Mouse (Mus musculus): ENCODE data around the gene Ryr2.

The Ryr2 gene

DNA sequence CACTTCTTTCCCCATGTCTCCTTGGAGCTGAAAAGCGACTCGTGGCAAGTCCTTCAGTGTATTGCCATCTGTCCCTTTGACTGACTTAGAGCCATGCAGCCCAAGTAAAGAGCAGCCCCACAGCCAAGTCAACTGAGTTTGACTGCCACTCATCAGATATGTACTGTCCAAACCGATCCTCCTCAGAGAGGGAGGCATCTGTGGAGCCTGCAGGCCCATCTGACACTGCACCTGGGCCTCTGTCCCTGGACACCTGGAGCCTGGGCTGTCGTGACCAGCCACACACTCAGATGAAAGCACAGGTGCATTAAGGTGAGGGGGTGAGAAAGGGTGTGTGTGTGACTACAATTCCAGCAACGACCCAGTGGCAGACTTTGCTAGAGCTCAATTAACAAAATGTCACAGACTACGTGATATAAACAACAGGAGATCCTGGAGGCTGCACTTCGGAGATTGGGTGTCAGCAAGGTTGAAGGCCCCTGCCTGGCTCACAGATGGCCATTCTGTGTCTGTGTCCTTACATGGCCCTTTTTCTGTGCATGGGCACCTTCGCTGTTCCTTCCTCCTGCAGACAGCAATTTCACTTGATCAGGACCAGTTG lies 63.8 kb downstream of the Ryr2 start:
- in situ Hi-C loops (cut with MboI; ENCODE audit: unreplicated experiment in 2 of 2) = loop anchor here in 1 of 2 experiments (25.0 kb wide), 1 partner anchor 1981 kb away; no protein-coding TSS in a partner anchor

DNA sequence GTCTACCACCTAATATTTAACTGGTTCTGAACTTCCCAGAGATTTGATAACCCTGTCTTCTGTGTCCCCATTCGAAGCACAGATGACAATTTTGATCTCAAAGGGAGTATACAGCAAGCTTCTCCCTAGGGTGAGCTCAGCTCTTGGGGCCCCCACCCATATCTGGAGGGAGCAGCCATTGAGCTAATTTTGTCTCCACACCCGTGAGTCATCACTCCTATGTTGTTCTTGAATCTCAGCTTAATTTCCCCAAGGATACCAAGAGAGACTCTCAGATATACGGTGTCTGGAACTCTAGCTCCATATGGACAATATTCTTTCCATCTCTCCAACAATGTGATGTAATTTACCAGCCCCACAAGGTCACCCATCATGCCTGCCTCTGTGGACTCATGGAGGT lies 66.8 kb downstream of the Ryr2 start:
- in situ Hi-C loops (cut with MboI; ENCODE audit: unreplicated experiment in 2 of 2) = loop anchor here in 1 of 2 experiments (25.0 kb wide), 1 partner anchor 1978 kb away; no protein-coding TSS in a partner anchor

DNA sequence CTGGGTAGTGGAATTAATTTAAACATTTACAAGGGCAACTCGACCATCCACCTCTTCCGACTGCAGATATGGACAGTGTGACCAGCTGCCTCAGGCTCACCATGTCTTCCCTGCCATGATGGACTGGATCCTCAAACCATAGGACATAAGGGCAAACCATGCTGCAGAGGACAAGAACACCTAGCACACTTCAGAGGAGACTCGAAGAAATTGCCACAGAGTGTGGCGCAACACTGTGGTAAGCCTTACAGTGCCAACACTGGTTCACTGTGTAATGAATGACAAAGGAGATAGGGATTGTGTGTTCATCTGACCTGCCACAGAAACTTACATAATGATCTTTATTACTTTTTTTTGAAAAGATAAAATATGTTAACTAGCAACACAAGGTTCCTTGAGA lies 68.1 kb downstream of the Ryr2 start:
- in situ Hi-C loops (cut with MboI; ENCODE audit: unreplicated experiment in 2 of 2) = loop anchor here in 1 of 2 experiments (25.0 kb wide), 1 partner anchor 1976 kb away; no protein-coding TSS in a partner anchor

DNA sequence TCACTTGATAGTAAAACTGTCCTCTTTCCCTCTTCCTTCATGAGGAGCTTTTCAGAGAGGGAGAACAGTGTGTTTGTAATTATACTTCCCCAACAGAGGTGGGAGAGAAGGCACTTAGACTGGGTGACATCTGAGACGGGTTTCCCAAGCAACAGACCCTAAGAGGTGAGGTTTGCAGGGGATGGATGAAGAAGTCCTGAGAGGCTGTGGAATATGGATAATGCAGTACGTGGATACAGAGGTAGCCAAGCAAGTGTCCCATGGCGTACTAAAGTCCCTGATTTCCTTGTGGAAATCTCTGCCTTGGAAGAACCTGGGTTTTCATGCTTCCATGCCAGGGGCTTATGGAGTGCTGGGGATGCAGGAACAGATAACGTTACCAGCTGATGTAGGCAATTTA lies 69.5 kb downstream of the Ryr2 start:
- in situ Hi-C loops (cut with MboI; ENCODE audit: unreplicated experiment in 2 of 2) = loop anchor here in 1 of 2 experiments (25.0 kb wide), 1 partner anchor 1975 kb away; no protein-coding TSS in a partner anchor

DNA sequence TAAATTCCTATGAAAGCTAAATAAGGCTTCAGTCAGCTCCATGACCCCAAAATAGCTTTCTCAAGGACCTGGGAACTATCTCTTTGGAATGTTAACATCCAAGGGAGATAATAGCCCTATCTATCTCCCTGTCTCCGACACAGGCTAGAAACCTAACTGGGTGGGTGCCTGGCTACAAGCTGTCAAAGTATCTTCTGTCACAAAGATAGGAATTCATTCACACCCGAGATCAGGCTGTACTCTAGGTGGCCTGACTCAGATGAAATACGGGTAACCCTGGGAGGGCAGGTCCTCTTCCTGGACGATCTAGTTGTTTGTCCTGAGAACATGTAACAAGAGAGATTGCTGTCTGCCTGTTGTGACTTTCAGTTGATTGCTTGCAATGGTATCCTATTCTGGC lies 69.9 kb downstream of the Ryr2 start:
- in situ Hi-C loops (cut with MboI; ENCODE audit: unreplicated experiment in 2 of 2) = loop anchor here in 1 of 2 experiments (25.0 kb wide), 1 partner anchor 1975 kb away; no protein-coding TSS in a partner anchor

DNA sequence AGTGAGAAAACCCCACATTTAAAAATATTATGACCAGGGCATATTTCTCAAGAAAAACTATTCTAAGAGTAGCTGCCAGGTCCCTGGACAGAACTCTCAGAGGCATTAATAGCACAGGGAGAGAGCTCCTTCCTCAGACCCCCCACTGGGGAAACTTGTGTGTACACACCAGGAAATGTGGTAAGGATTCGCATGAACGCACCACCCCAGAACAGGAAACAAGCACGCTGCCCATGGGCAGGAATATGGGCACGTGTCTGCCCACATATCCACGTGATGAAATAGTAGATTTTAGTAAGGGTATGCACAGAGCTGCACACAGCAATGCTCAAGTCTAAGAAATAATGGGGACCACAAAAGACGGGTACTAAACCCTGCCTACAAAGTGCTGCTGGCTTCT lies 72.8 kb downstream of the Ryr2 start:
- in situ Hi-C loops (cut with MboI; ENCODE audit: unreplicated experiment in 2 of 2) = loop anchor here in 1 of 2 experiments (25.0 kb wide), 1 partner anchor 1972 kb away; no protein-coding TSS in a partner anchor

DNA sequence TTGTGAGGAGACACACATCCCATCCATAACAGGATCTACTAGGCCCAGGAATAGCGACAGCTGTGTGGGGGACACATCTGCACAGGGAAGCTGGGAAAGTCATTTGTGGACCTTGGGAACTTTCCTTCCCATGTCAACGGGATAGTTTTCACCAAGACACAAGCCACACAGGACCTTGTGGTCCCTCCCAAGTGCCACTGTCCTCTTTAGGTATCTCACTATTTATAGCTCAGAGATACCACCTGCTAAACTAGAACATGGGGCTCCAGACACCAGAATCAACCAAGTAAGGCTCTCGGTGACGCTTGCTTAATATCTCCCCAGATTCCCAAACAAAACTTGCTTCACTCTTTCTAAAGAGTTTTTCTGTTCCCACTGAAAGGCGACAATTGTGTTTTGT lies 73.5 kb downstream of the Ryr2 start:
- in situ Hi-C loops (cut with MboI; ENCODE audit: unreplicated experiment in 2 of 2) = loop anchor here in 1 of 2 experiments (25.0 kb wide), 1 partner anchor 1971 kb away; no protein-coding TSS in a partner anchor

DNA sequence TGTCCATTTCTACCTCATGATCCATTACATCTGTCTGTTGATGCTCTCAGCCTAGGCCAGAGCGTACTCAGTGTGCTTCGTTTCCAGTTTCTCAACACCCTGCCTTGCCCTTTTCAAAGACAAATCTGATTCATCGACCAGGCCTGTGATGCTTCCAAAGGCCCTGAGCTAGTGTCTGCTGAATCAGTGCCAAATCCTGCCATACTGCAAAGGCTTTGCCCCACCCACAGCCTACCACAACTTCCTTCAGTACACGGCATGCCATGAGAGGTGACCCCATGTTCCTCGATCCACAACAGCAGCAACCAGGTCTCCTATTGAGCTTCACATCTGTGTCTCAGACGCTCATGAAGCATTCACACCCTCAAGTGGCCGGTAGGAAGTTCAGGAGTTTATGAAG lies 76.9 kb downstream of the Ryr2 start:
- in situ Hi-C loops (cut with MboI; ENCODE audit: unreplicated experiment in 2 of 2) = loop anchor here in 1 of 2 experiments (25.0 kb wide), 1 partner anchor 1968 kb away; no protein-coding TSS in a partner anchor

DNA sequence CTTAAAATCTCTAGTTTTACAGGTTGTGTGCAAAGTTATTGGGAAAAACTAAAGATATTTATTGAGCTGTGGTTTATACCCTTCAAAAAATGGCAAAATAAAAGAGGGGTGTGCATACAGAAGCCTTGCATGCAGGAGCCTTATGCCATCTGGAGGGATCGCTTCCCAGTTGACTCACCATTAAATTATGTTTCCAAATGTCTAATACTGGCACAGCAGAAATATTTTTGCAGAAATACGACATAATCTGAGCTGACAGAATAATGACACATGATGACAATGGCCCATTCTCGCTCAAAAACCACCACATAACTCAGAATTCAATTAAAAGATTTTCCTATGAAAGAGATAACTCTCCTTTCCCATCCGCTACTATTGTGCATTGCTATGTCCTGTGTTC lies 77.4 kb downstream of the Ryr2 start:
- in situ Hi-C loops (cut with MboI; ENCODE audit: unreplicated experiment in 2 of 2) = loop anchor here in 1 of 2 experiments (25.0 kb wide), 1 partner anchor 1967 kb away; no protein-coding TSS in a partner anchor

DNA sequence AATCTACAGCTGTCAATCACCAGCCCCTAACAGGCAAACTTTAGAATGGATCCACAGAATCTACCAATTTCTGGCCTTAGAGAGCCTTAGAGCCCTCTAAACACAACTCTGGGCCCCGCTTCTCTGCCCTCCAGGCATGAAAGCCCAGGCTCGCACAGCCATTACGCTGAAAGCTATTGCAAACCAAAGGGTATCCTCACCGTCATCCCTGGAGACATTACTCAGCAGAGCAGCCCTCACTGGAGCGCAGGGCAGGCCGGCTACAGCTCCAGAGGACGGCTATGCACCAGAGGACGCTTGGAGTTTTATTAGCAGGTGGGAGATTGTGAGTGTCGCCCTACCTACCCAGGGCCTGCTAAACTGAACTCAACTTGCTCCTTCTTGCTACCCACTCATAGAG lies 88.7 kb downstream of the Ryr2 start:
- in situ Hi-C loops (cut with MboI; ENCODE audit: unreplicated experiment in 2 of 2) = no loop called here

DNA sequence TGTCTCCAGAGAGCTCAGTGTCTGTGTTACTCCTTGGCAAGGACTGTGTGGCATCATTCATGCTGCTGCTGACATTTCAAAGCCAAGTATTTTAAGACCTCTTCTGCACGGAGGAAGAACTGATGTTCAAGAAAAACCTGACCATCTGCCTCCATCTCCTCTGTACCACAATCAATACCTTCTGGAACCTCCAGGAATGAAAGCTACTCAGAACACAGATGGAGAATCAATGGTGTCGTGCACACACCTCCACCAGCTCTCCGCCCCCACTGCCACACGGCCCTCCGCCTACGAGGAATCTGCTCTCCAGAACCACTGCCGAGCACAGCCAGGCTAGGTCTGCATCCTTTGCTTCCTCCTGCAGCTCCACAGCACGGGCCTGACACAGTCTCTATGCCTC lies 92.8 kb downstream of the Ryr2 start:
- in situ Hi-C loops (cut with MboI; ENCODE audit: unreplicated experiment in 2 of 2) = no loop called here

DNA sequence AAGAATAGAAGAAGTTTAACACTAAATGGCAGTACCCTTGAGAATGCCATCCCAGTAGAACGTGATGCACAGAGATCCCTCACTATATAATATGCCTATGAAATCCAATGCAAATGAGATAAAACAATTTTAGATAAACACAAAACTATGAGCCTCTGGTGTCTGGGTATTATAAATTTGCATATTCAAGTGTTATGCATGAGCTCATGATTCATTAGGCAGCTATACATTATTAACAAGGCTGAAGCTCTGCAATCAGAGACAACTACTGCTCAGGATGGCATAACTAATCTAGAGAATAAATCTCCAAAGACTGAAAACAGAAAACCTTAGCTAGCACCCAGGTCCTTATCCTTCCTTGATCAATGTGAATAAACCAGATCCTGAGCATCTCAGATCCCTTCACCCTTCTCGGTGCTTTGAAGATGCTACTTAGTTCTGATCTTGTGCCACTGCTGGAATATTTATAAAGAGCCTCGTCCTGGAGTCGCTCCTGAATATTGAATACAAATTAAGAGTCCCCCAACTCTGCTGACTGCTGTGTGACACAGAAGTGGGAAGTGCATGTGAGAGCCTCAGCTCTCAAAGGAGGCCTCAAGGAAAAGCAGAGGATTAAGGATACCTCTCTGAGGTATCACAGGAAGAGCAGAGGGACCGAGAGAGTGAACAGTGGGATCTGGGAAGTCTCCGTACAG lies 97.6 kb downstream of the Ryr2 start:
- in situ Hi-C loops (cut with MboI; ENCODE audit: unreplicated experiment in 2 of 2) = no loop called here

DNA sequence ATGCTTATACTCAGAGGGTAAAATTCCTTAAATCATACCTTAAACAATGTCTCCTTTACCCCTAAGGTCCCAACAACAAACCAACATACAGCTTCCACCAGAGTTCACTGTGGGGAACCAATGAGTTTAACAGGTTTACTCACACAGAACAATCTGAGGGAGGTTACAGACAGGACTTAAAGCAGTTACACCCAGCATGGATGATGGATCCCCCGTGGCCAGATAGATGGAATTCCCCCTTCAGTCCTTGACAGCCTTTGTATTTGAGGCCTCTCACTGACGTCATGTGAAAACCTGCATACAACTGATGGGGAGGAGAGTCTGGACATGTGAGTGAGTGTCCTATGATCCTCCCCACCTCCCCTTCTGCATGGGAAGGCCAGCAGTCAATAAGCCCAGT lies 99.2 kb downstream of the Ryr2 start:
- in situ Hi-C loops (cut with MboI; ENCODE audit: unreplicated experiment in 2 of 2) = no loop called here

DNA sequence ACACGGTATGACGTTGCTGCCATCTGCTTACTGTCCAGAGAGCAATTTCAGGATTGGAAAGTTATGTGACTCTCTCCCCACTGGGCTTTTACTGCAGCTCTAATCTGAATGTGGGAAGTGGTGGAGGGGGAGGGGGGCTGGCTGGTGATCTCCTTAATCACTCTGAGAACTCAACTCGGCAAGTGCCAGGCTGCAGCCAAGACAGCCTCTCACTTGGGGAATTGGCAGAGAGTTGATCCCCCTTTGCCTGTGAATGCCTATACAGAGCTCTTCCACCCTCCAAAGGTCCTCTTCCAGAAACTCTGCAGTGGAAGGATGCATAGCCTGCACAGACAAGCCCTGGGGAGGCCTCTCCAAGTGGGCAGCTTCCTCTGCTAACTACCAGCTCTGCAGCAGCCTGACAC lies 104.9 kb downstream of the Ryr2 start:
- in situ Hi-C loops (cut with MboI; ENCODE audit: unreplicated experiment in 2 of 2) = no loop called here

DNA sequence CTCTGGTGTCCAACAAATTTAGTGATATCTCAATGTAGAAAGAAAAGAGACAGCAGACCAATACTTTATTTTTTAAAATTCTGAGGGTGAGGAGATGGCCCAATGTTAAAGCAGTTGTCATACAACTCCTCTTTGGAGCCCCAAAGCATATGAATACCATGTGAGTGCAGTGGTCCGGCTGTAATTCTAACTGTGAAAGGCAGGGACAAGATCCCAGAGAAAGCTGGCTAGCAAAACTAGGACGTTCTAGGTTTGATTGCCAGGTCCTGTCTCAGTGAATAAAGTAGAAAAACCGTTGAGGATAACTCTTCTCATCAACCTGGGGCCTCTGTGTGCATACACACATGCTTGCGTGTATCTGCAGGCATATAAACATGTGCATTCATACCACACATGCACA lies 106.9 kb downstream of the Ryr2 start:
- in situ Hi-C loops (cut with MboI; ENCODE audit: unreplicated experiment in 2 of 2) = no loop called here

DNA sequence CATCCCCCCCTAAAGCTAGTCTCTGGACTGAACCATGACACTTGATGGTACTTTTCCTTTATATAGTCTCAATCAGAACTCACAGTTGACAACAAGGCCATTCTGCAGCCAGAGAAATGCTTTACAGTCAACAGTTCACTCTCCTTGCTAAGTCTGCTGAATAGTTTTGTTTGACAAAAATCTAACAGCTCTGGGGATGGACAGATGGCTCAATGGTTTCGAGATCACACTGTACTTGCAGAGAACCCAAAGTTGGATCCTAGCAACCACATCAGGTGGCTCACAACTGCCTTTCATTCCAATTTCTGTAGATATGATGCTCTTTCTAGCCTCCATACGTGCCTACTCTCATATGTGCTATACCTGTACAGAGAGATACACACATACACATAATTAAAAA lies 109.4 kb downstream of the Ryr2 start:
- in situ Hi-C loops (cut with MboI; ENCODE audit: unreplicated experiment in 2 of 2) = no loop called here

DNA sequence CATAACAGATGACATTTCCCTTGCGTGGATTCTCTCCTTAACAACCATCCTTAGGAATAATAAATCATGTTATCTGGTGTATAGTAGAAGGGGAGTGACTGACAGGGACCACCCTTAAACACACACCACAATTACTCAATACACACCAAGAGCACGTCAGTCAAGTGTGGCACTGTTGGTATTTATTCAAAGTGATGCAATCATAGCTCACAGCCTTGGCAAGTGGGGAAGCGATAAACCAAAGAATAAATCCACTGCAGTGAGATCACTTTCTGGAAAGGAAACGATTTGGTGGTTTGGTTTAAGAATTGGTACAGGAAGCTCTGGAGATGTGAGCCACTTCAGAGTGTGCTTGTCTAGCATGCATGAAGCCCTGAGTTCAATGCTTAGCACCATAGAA lies 119.2 kb downstream of the Ryr2 start:
- in situ Hi-C loops (cut with MboI; ENCODE audit: unreplicated experiment in 2 of 2) = no loop called here

DNA sequence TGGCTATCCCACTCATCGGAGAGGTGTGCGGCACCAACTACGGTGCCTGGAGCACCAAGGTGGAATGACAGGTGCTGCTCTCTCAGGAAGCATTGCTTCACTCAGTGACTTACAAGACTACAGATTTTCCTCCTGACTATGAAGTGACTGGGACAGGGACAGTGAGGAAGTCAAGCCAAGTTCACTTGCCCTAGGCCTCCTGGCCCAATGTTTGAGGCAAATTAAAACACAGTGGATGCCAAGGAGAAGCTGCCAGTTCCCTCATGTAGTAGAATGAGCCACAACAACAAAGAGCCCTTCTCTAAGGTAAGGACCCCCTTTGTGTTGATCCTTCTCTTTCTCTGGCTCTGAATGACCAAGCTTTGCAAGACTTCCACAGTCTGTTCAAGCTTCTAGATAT lies 121.7 kb downstream of the Ryr2 start:
- in situ Hi-C loops (cut with MboI; ENCODE audit: unreplicated experiment in 2 of 2) = no loop called here

DNA sequence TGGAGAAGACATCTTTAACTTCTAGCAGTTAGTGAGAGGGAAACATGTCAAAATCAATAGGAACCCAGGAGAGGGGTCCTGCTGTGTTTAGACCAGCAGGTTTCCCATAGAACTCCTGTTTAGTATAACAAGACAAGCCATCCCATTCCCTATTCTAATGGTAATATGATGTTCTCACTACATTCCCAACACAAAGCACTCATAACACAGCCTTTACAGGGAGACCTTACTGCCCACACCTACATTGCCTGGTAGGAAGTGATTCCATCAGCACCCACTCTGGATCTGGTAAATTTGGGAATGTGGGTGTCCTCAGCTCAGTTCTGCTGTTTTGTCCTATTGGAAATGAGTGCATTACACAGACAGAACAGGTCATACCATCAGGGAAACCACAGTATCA lies 127.7 kb downstream of the Ryr2 start:
- in situ Hi-C loops (cut with MboI; ENCODE audit: unreplicated experiment in 2 of 2) = no loop called here

DNA sequence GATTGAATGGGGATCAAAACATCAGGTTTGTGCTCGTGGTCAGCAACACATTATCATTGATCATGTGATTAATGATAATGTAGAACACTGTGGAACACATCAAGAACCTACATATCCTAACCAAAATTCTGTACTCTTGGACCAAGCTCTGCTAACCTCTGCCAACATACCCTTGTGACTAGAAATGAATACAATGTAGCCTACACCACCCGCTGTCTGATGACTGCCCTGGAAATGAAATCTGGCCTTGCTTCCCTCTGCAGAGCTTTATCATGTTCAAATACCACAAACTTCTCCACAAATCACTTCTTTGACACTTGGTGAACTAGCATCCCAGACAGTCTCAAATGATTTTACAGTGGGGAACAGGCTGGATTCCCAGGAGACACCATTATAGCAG lies 128.4 kb downstream of the Ryr2 start:
- in situ Hi-C loops (cut with MboI; ENCODE audit: unreplicated experiment in 2 of 2) = no loop called here

DNA sequence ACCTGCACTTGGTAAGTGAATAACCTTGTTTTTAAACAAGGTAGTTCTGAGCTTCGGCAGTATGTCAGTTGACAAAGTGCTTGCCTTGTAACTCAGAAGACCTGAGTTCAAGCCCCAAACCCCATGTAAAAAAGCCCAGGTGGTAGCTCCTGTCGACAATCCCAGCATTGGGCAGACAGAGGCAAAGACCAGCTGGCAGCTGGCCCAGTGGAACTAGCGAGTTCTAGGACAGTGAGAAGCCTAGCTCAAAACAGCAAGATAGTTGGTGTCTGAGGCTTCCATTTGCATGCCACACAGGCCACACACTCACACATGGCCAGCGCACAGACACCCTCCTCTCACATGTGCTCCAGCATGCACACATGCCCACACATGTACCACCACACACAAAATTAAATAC lies 129.1 kb downstream of the Ryr2 start:
- in situ Hi-C loops (cut with MboI; ENCODE audit: unreplicated experiment in 2 of 2) = no loop called here

DNA sequence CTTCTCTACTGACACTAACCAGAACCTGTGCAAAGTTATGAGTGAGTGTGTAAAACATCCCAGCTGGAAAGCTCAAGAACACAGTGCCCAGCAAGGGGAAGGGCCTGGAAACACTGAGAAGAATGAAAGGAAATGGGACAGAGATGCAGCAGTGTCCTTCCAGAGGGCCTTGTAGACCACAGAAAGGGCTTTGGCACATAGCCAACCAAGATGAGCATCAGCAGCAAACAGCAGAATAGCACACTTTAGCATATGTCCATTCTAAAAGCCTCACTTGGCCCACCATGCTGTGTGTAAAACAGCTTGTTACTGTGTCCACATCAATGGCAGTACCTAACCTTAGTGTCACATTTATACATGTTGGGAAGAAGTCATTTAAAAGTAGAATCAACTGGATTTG lies 142.4 kb downstream of the Ryr2 start:
- in situ Hi-C loops (cut with MboI; ENCODE audit: unreplicated experiment in 2 of 2) = no loop called here
